Mouse (Mus musculus) ZHBTc4 (cell line): Measurements from ENCODE around the gene Gdpd5.
A peak's percentile ranks its signal among the peaks of the same experiment; 100 is the strongest.

Source experiments
- DNase-seq: peaks from one replicate; pipeline ENCODE4 v3.0.0-alpha.2; 2011; ENCODE audit warnings: low read depth, low spot score

The Gdpd5 gene

GRCm38 (mm10) chr7:99381214-99382087 is at the start of gene Gdpd5:
Gene Gdpd5 (plus strand): TSS chr7:99381414.
- peak; percentile 99 for DNase-seq

DNA sequence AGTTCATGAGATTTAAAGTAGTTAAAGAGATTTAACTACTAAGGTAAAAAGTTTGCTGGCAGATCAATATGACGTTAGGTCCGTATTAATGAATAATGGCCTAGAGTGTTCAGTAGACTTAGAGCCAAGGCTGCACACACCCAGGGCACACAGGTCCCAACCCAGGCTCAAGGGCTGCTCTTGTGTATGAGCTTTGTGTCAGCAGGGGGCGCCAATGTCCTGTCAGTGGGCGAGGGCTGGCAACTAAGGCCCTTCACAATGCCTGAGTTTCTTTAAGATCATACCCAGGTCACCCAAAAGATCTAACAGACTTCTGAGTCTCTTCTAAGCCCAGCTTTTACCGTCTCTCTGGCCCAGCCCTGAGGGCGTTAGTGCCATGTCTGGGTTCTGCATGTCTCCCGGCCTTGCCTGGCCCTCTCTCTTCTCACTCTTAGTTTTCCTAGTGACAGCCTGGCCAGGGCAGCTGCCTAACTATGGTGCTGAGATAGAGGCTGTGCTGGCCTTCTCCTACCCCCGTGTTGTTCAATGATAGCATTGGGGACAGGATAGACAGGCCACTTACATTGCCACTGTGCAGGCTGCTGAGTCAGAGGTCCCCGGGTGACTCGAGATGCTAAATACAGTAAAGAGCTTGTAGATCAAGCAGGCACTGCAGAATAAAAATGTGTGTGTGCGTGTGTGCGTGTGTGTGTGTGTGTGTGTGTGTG is 48.3 kb upstream of the Gdpd5 start:
- peak; percentile 86 for DNase-seq

- no peak for DNase-seq
These were observed 40.5 kb upstream of the Gdpd5 start for GRCm38 (mm10) chr7:99340736-99341135.

- no peak for DNase-seq
These were observed 37.6 kb upstream of the Gdpd5 start for GRCm38 (mm10) chr7:99343577-99343976.

- DNase-seq, result no peak
These were observed 33.9 kb upstream of the Gdpd5 start for GRCm38 (mm10) chr7:99347268-99347667.

- DNase-seq, result peak; percentile 56
These were observed 32.3 kb upstream of the Gdpd5 start for GRCm38 (mm10) chr7:99348883-99349282.

DNA sequence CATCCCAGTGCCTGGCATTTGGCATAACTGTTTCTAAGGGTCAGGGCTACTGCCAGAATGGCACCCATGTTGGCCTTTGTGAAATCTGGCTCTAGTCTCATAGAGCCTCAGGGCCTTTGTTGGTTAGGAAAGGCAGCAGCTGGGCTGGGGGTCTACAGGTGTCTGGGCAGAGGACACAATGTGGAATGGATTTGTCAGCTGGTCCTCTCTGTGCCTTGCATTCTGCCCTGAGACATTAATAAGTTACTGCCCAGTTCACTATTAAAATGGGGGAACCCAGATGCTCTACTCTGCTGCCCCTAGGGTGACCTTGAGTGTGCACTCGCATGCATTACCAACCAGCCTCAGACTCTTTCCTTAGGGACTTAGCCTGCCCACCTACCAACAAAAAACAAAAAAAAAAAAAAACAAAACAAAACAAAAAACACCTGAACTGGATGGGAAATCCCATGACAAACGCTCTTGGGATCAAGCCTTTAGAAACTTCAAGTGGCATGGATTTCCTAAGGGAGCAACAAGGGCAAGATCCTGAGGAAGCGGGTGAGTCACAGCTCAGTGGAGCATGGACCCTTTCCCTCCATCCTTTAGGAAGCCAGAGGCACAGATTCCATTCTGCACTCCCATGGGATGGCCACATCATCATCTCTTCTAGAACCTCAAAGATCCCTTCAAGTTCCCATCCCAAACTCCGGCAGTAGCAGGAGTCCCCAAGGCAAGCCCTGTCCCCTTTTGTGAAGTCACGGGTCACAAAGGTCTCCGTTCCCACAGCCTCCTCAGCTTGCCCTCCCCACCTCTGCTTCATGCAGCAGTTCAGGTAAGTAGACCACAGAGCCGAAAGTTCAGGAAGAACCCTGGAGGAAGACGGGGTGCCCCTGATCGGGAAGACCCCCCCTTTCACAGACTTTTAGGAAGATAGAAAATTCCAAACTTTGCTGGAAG is 31.2 kb upstream of the Gdpd5 start:
- no peak for DNase-seq

- no peak for DNase-seq
These were observed 30.0 kb upstream of the Gdpd5 start for GRCm38 (mm10) chr7:99351104-99351801.

GRCm38 (mm10) chr7:99351802-99352517 is 29.3 kb upstream of the Gdpd5 start:
- peak; percentile 65 for DNase-seq

DNA sequence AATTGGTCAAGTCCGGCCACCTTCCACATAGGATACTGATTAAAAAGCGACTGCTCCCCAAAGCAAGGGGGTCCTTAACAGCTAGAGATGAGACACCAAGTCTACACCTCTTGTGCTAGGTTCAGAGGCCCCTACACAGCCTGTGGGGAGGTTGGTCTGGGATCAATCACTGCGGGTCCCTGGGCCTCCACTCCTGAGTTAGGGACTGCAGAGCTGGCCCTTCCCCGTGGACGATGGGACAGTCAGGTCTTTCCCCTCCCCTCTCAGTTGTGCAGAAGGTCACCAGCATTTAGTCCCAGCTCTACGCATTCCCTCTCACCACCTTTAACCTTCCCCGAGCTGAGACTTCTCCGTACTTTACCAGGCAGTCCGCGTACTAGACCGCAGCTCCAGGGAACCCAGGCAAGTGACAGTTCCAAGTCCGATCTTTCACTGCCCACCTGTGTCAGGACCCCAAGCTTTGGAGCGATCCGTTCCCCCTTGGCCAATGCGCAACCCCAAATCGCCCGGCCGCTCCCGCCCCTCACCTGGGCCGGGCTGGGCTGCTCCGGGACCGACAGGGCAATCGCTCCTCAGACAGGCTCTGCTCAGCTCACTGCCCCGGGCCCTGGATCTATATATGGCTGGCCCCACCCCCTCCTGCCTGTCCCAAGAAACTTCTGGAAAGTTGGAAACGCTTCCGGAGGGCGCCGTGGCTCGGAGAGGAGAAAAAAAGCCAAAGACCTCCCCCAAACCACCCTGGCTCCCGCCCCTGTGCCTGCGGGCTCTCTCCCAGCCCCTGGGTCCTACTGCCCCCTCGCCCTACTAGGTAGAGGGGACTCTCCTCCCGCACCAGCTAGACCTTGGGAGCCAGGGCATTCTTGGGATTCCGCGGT is 28.5 kb upstream of the Gdpd5 start, which contains the start of gene Serpinh1:
Gene Serpinh1, minus strand, starts transcription at position 714 of the 875 bp plus-strand sequence.
- peak; percentile 67 for DNase-seq

GRCm38 (mm10) chr7:99355731-99356131 is 25.5 kb upstream of the Gdpd5 start:
- peak; percentile 73 for DNase-seq

DNA sequence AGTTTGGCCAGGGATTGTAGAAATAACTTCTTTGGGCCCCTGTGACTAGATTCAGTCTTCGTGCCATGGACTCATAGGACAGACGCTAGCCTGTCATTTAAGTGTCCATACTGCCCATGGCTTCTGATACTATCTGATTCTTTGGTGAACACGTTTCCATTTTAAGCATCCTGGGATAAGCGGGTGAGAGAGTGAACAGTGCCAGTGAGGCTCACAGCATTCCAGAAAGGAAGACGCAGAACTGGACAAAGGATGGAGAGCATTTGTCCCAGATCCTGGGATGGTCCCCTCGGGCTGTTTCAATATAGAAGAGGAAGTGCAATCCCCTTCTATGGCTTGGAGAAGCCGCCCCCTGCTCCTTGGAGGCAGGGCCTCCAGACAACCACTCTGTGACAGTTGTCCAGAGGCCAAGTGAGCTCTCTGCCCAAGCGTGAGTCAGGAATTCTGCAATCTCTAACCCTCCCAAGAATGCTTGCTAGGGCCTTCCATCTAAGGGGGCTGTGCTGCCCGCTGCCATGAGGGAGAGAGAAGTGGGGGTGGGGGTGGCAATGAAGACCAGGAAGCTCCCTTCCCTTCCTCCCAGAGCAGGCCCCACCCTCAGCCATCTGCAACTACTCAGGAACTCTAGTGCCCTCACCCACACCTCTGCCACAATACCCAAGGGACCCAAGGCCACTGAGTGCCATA is 24.8 kb upstream of the Gdpd5 start:
- no peak for DNase-seq

DNA sequence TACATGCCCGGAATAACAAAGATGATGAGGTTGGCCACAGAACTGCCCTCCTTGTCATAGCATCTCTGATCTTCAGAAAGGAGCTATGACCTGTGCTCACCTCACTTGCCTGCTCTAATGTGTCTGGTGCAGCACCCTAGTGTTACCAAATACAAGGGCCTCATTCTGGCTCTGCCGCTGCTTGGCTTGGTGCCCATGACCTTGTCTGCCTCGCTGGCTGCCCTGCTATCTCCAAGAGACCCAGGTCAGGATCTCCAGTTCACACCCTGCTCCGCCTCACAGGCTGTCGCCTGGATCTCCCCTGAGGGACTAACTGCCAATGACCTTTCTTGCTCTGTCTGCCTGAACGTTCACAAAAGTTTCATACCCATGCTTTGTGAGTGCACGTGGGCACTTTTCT is 24.0 kb upstream of the Gdpd5 start:
- no peak for DNase-seq

- DNase-seq, result no peak
These were observed 22.8 kb upstream of the Gdpd5 start for GRCm38 (mm10) chr7:99358371-99358770.

DNA sequence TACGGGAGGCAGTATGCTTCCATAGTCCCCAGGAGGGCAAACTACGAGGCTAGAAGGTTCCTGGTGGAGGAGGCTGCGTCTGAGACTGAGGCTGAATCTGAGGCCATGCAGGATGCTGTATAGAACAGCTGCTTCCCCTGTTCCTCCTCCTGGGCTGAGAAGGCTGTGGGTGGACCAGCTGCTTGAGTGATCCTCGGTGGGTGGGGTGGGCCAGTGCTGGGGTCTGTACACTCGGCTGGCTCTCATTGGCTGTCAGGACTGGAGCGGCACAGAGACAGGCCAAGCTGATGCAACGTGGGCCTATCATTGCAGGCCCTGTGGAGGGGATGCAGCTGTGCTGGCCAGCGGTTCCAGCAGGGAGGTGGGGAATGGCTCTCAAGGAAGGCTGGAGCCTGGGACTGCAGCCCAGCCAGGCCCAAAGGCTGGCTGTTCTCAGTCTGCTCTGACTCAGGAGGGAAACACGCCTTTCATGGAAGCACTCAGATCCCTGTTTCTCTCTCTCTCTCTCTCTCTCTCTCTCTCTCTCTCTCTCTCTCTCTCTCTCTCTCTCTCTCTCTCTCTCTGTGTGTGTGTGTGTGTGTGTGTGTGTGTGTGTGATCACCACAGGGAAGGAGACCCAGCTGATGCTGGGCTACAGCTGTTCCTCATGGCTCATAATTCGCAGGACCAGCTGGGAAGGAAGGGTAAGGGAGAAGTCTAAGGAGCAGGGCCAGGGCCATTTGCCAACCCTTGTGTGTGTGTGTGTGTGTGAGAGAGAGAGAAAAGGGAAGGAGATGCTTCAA is 21.0 kb upstream of the Gdpd5 start:
- peak; percentile 73 for DNase-seq

- no peak for DNase-seq
These were observed 20.3 kb upstream of the Gdpd5 start for GRCm38 (mm10) chr7:99360803-99361414.

- DNase-seq, result no peak
These were observed 19.1 kb upstream of the Gdpd5 start for GRCm38 (mm10) chr7:99362137-99362536.

GRCm38 (mm10) chr7:99365069-99365468 is 16.1 kb upstream of the Gdpd5 start:
- peak; percentile 84 for DNase-seq
